Mouse (Mus musculus) neural tube, embryonic 11.5 days (tissue): Measurements from ENCODE around the gene Olfr304. TPM values are rescaled to one million over a fixed set of nuclear protein-coding genes. Genes with fewer than 3 reads are reported as not detected.
"Not testable (repeated sequence)": the region's sequence is repeated elsewhere in the genome, so short reads cannot be mapped to it uniquely, and the experiment has no call there.

Source experiments
- ATAC-seq: fragments of 200-750 bp; cut with Nextera tagmentation; 2 replicates; pipeline ENCODE4 v1.8.0; 2017; ENCODE audit warnings: moderate number of reproducible peaks, mild to moderate bottlenecking, moderate TSS enrichment, moderate library complexity; ENCODE audit not compliant: insufficient read depth, low FRiP score, low TSS enrichment
- DNase-seq: peaks from one replicate; pipeline ENCODE4 v3.0.0-alpha.2; 2015; ENCODE audit warnings: low spot score
- H3K27ac ChIP-seq: fragments of 300-500 bp; sonication (generic); 2 replicates; pipeline ENCODE4 v1.5.1; 2014; ENCODE audit warnings: low read depth, mild to moderate bottlenecking, low read length
- H3K27me3 ChIP-seq: fragments of 300-500 bp; sonication (generic); 2 replicates; pipeline ENCODE4 v1.6.1; 2014; ENCODE audit warnings: mild to moderate bottlenecking, low read length, mixed read lengths; ENCODE audit not compliant: control insufficient read depth, insufficient read depth
- H3K36me3 ChIP-seq: fragments of 300-500 bp; sonication (generic); 2 replicates; pipeline ENCODE4 v1.6.1; 2014; ENCODE audit warnings: mild to moderate bottlenecking, low read length, moderate library complexity, mixed read lengths; ENCODE audit not compliant: control insufficient read depth, insufficient read depth
- H3K4me1 ChIP-seq: fragments of 300-500 bp; sonication (generic); 2 replicates; pipeline ENCODE4 v1.6.1; 2014; ENCODE audit warnings: low read length, mixed read lengths; ENCODE audit not compliant: control insufficient read depth, insufficient read depth
- H3K4me2 ChIP-seq: fragments of 300-500 bp; sonication (generic); 2 replicates; pipeline ENCODE4 v1.6.1; 2014; ENCODE audit warnings: low read depth, mild to moderate bottlenecking, moderate library complexity
- H3K4me3 ChIP-seq: fragments of 300-500 bp; sonication (generic); 2 replicates; pipeline ENCODE4 v1.5.1; 2014; ENCODE audit warnings: low read depth, low read length
- H3K9ac ChIP-seq: fragments of 300-500 bp; sonication (generic); 2 replicates; pipeline ENCODE4 v1.6.1; 2014; ENCODE audit warnings: mild to moderate bottlenecking, low read length
- H3K9me3 ChIP-seq: fragments of 300-500 bp; sonication (generic); 2 replicates; pipeline ENCODE4 v1.6.1; 2016; ENCODE audit warnings: low read length; ENCODE audit not compliant: control insufficient read depth
- WGBS: fragments of 180-500 bp; shearing (Covaris S2); extraction: QIAGEN DNeasy Blood & Tissue Kit; methylation state at CpG from one replicate; pipeline ENCODE4 v1.1.7; 2014; 5-methylcytosine and 5-hydroxymethylcytosine counted together
- polyA plus RNA-seq: library from polyadenylated mRNA; unstranded; fragments of >200 nt; fragmentation: Nextera tagmentation; extraction: Ambion mirVana; gene quantifications from 2 replicates; pipeline ENCODE4 v1.2.1, GENCODE M21; 2014

The Olfr304 gene
- polyA plus RNA-seq: not detected in 2 replicates

- Histone ChIP-seq H3K4me1 (no peaks in the 10 kb centered on the region), H3K9me3 (no peaks in the 10 kb centered on the region), H3K4me2 (no peak within 1 kb of the TSS), H3K27me3 (no peaks in the 10 kb centered on the region), H3K4me3 (no peak within 1 kb of the TSS), H3K27ac (no peak within 1 kb of the TSS), H3K36me3 (no peaks in the 10 kb centered on the region), H3K9ac (no peak within 1 kb of the TSS)
- no peak for ATAC-seq
- WGBS: 76% methylated on average over 1 of the region's 1 CpGs
- DNase-seq: no peak
Observed at GRCm38 (mm10) chr7:86386558-86386957, at the start of gene Olfr304. Gene Olfr304, minus strand, starts transcription at chr7:86386658.

- DNase-seq (no peak), ATAC-seq (no peak)
- 92% methylated on average over 2 of the region's 2 CpGs for WGBS
- Histone ChIP-seq H3K9me3 (no peaks in the 10 kb centered on the region), H3K9ac (no peak within 1 kb of the TSS), H3K4me1 (no peaks in the 10 kb centered on the region), H3K27me3 (no peaks in the 10 kb centered on the region), H3K4me2 (no peak within 1 kb of the TSS), H3K27ac (no peak within 1 kb of the TSS), H3K36me3 (no peaks in the 10 kb centered on the region), H3K4me3 (no peak within 1 kb of the TSS)
Observed at GRCm38 (mm10) chr7:86403546-86403945, 17.1 kb upstream of the Olfr304 start, which contains the start of gene Olfr301. Gene Olfr301, plus strand, starts transcription at chr7:86403846.

- DNase-seq (no peak), ATAC-seq (no peak)
- Histone ChIP-seq H3K9ac (no peak within 1 kb of the TSS), H3K27me3 (no peaks in the 10 kb centered on the region), H3K4me1 (no peaks in the 10 kb centered on the region), H3K4me3 (no peak within 1 kb of the TSS), H3K27ac (no peak within 1 kb of the TSS), H3K9me3 (no peaks in the 10 kb centered on the region), H3K4me2 (no peak within 1 kb of the TSS), H3K36me3 (no peaks in the 10 kb centered on the region)
Observed at GRCm38 (mm10) chr7:86397689-86398088, 11.2 kb upstream of the Olfr304 start, which contains the start of gene Olfr303. Gene Olfr303, minus strand, starts transcription at chr7:86397789.

GRCm38 (mm10) chr7:86385769-86386168 lies 689 bp downstream of the Olfr304 start:
- Histone ChIP-seq H3K4me2 (no peak overlapping the region), H3K4me3 (no peak overlapping the region), H3K36me3 (no peaks in the 10 kb centered on the region), H3K4me1 (no peaks in the 10 kb centered on the region), H3K9me3 (no peaks in the 10 kb centered on the region), H3K27me3 (no peaks in the 10 kb centered on the region), H3K27ac (no peak overlapping the region), H3K9ac (no peak overlapping the region)
- 73% methylated on average over 3 of the region's 3 CpGs for WGBS
- ATAC-seq (no peak), DNase-seq (no peak)

GRCm38 (mm10) chr7:86366828-86367227 lies 19.6 kb downstream of the Olfr304 start, which contains the start of gene Olfr305:
Gene Olfr305, minus strand, starts transcription at chr7:86366928.
- Histone ChIP-seq H3K4me3 (no peak within 1 kb of the TSS), H3K9ac (no peak within 1 kb of the TSS), H3K36me3 (no peaks in the 10 kb centered on the region), H3K27ac (no peak within 1 kb of the TSS), H3K27me3 (no peaks in the 10 kb centered on the region), H3K4me2 (no peak within 1 kb of the TSS), H3K9me3 (no peaks in the 10 kb centered on the region), H3K4me1 (no peaks in the 10 kb centered on the region)
- DNase-seq (no peak), ATAC-seq (no peak)
- 88% methylated on average over 1 of the region's 1 CpGs for WGBS

- not testable (repeated sequence) for H3K4me1 ChIP-seq, ATAC-seq, H3K9me3 ChIP-seq, DNase-seq, H3K27me3 ChIP-seq, H3K27ac ChIP-seq, H3K4me3 ChIP-seq, H3K4me2 ChIP-seq, H3K9ac ChIP-seq, H3K36me3 ChIP-seq
- 91% methylated on average over 9 of the region's 9 CpGs for WGBS
Observed at GRCm38 (mm10) chr7:86346296-86346695, 40.2 kb downstream of the Olfr304 start.

- H3K4me2 ChIP-seq: no peak overlapping the region
- 73% methylated on average over 3 of the region's 3 CpGs for WGBS
- no peak for ATAC-seq
Observed at GRCm38 (mm10) chr7:86344253-86344652, 42.2 kb downstream of the Olfr304 start.

GRCm38 (mm10) chr7:86342881-86343565 lies 43.4 kb downstream of the Olfr304 start:
- Histone ChIP-seq H3K9me3 (no peaks in the 10 kb centered on the region), H3K27me3 (no peaks in the 10 kb centered on the region), H3K9ac (no peak overlapping the region), H3K4me3 (no peak overlapping the region), H3K36me3 (no peaks in the 10 kb centered on the region), H3K4me1 (no peaks in the 10 kb centered on the region), H3K27ac (no peak overlapping the region), H3K4me2 (no peak overlapping the region)
- DNase-seq (no peak), ATAC-seq (no peak)
- WGBS: 80% methylated on average over 14 of the region's 14 CpGs

More at GRCm38 (mm10) chr7:86344253-86344652, 42.2 kb downstream of the Olfr304 start:
- Histone ChIP-seq H3K27ac (no peak overlapping the region), H3K27me3 (no peaks in the 10 kb centered on the region), H3K9ac (no peak overlapping the region), H3K4me1 (no peaks in the 10 kb centered on the region), H3K36me3 (no peaks in the 10 kb centered on the region), H3K4me3 (no peak overlapping the region), H3K9me3 (no peaks in the 10 kb centered on the region)
- no peak for DNase-seq

GRCm38 (mm10) chr7:86337486-86337885 lies 49.0 kb downstream of the Olfr304 start, which contains the start of gene Olfr307:
Gene Olfr307, minus strand, starts transcription at chr7:86337586.
- 80% methylated on average over 1 of the region's 1 CpGs for WGBS
- H3K4me1 ChIP-seq: no peaks in the 10 kb centered on the region
- H3K27me3 ChIP-seq: no peaks in the 10 kb centered on the region
- H3K27ac ChIP-seq: no peak within 1 kb of the TSS
- ATAC-seq (no peak), DNase-seq (no peak)
- H3K4me2 ChIP-seq: no peak within 1 kb of the TSS
- no peaks in the 10 kb centered on the region for H3K9me3 ChIP-seq
- no peaks in the 10 kb centered on the region for H3K36me3 ChIP-seq
- no peak within 1 kb of the TSS for H3K4me3 ChIP-seq
- no peak within 1 kb of the TSS for H3K9ac ChIP-seq
